Mouse (Mus musculus) limb, embryonic 10.5 days (tissue): ENCODE measurements around the gene Kif16b. TPM values are rescaled to one million over a fixed set of nuclear protein-coding genes. Genes with fewer than 3 reads are reported as not detected.

Experiments used
- DNase-seq: peaks from one replicate; pipeline ENCODE4 v3.0.0-alpha.2; 2017; ENCODE audit warnings: low spot score
- H3K27ac ChIP-seq: fragments of 300-500 bp; sonication (generic); 2 replicates; pipeline ENCODE4 v1.5.1; 2016; ENCODE audit warnings: mild to moderate bottlenecking
- H3K27me3 ChIP-seq: fragments of 300-500 bp; sonication (generic); 2 replicates; pipeline ENCODE4 v1.6.1; 2016; ENCODE audit warnings: low read depth, mild to moderate bottlenecking; ENCODE audit not compliant: poor library complexity, severe bottlenecking
- H3K36me3 ChIP-seq: fragments of 300-500 bp; sonication (generic); 2 replicates; pipeline ENCODE4 v1.6.1; 2016; ENCODE audit warnings: mild to moderate bottlenecking, moderate library complexity
- H3K4me1 ChIP-seq: fragments of 300-500 bp; sonication (generic); 2 replicates; pipeline ENCODE4 v1.6.1; 2016
- H3K4me3 ChIP-seq: fragments of 300-500 bp; sonication (generic); 2 replicates; pipeline ENCODE4 v1.5.1; 2016; ENCODE audit warnings: mild to moderate bottlenecking, moderate library complexity
- H3K9me3 ChIP-seq: fragments of 300-500 bp; sonication (generic); replicated peaks from 2 replicates; pipeline ENCODE4 v1.6.1; 2016; ENCODE audit warnings: mild to moderate bottlenecking
- WGBS: fragments of 180-500 bp; shearing (Covaris S2); methylation state at CpG from one replicate; pipeline ENCODE4 v1.1.7; 2016; 5-methylcytosine and 5-hydroxymethylcytosine counted together
- polyA plus RNA-seq: library from polyadenylated mRNA; unstranded; fragments of >200 nt; fragmentation: Nextera tagmentation; extraction: Ambion mirVana; gene quantifications from 2 replicates; pipeline ENCODE4 v1.2.1, GENCODE M21; 2016

The Kif16b gene
- polyA plus RNA-seq, 1 experiment from 2014 or later, result 9.7 TPM

DNA sequence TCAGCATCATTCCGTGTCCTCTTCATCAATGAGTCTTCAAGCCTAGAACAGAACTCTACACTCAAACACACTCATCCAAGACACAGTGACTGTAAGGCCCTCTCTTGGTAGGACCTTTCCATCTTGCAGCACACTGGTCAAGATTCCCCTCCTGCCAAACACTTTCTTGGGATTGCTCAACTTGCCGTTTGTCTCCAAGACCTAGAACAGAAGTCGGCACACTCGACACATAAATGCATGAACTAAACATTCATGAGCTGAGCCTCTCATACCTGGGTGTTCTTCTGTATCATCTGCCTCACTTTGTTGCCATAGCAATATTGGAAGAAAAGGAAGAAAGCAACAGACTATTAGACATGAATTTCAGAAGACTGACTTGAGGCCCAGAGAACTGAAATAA lies 16.9 kb downstream of the Kif16b start:
- Histone ChIP-seq H3K27me3 (no peaks in the 10 kb centered on the region), H3K9me3 (no peaks in the 10 kb centered on the region), H3K4me1 (peaks cover 36% of the 10 kb centered on the region), H3K4me3 (no peak overlapping the region), H3K36me3 (no peaks in the 10 kb centered on the region), H3K27ac (no peak overlapping the region)
- 91% methylated on average over 4 of the region's 4 CpGs for WGBS
- DNase-seq, result no peak

DNA sequence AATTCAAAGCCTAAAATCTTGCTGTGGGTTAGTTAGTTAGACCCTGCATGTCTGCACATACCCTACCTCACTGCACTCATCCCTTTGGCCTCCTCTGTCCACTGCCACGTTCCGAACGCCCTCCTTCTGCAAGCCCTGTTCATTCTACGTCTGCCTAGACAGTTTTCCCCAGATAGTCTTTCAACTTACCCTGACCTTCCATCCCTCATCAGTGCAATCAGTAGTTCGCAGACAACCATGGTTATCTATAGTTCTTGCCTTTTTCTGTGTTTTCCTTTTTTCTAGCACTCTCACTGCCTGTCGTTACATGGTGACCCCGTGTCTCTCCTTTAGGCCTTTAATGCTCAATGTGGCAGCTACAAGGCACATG lies 17.7 kb downstream of the Kif16b start:
- Histone ChIP-seq H3K36me3 (no peaks in the 10 kb centered on the region), H3K27ac (no peak overlapping the region), H3K27me3 (no peaks in the 10 kb centered on the region), H3K9me3 (no peaks in the 10 kb centered on the region), H3K4me3 (no peak overlapping the region), H3K4me1 (peaks cover 37% of the 10 kb centered on the region)
- no peak for DNase-seq
- 78% methylated on average over 7 of the region's 7 CpGs for WGBS

DNA sequence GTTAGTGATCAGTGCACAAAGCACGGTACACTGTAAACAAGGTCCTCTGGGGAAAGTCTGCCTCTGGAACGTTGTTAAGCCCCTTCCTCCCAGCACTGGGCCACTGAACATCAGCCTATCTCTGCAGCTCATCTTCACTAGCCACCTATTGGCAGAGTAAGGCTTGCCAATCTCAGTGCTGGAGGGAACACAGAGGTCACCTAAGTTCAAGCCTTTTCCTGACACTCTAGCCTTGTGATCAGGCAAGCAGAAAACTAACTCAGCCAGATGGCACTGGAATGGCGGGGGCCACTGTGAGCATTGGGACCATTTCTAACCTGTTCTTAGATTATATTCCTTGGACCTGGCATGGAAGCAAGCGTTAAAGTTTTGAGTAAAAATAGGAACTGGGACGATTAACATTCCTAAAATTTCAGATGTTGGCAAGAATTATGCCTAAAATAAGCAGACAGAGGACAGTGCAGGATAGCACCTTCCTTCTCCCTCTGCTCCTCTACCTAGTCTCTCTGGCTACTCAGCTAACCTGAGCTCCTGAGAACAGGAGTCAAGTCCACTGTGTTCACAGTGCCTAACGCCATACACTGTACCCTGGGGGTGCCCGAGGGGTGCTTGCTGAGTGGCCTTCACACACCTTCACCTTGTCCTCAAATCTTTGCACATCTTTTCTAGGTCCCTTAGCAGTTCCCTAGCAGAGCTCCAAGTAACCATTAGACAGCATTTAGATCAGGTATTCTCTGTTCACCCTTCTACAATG lies 18.3 kb downstream of the Kif16b start:
- peak overlapping the region; percentile 40; the same call in 1 of the 2 replicates for H3K27ac ChIP-seq
- no peak for DNase-seq
- WGBS, result 59% methylated on average over 7 of the region's 7 CpGs

DNA sequence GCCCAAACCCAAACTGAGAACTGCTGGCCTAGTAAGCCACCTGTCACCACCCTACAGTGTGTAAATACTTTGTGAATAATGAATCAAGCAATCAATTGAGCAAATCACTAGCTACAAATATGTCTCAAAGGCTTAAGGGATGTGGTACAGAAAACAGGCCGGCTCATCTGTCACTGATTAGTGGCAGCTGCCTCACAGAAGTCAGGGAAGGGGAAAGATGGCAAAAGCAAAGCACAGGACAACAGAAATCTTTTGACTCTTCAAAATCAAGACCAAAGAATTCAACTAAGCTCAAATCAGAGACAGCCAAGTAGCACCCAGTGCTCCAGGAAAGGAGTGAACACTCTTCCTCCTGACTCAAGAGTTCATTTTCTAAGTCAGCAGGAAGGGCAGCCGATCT lies 18.9 kb downstream of the Kif16b start:
- WGBS, result 33% methylated on average over 2 of the region's 2 CpGs
- Histone ChIP-seq H3K4me1 (peaks cover 37% of the 10 kb centered on the region), H3K36me3 (no peaks in the 10 kb centered on the region), H3K9me3 (no peaks in the 10 kb centered on the region), H3K27ac (peak overlapping the region; percentile 40; the same call in 1 of the 2 replicates), H3K27me3 (no peaks in the 10 kb centered on the region), H3K4me3 (no peak overlapping the region)
- DNase-seq, result peak; percentile 44

More for the DNA sequence above, 18.3 kb downstream of the Kif16b start:
- Histone ChIP-seq H3K27me3 (no peaks in the 10 kb centered on the region), H3K4me3 (no peak overlapping the region), H3K36me3 (no peaks in the 10 kb centered on the region), H3K9me3 (no peaks in the 10 kb centered on the region), H3K4me1 (peaks cover 37% of the 10 kb centered on the region)

DNA sequence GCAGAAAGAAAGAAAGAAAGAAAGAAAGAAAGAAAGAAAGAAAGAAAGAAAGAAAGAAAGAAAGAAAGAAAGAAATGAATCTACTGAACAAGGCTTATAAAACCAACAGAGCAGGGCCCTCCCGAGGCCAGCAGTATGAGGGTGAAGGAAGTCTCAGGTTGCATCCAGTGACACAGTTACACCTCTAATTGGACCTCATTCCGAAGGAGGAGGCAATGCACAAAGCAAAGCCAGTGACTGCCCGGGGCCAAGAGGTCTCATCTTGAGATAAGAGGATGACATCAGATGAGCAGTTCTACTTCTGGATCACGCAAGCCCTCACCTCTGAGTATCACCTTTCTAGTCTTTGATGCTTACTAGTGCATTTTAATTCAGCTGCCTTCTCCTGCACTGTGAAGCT lies 20.2 kb downstream of the Kif16b start:
- peaks cover 37% of the 10 kb centered on the region for H3K4me1 ChIP-seq
- DNase-seq, result no peak
- no peaks in the 10 kb centered on the region for H3K36me3 ChIP-seq
- H3K4me3 ChIP-seq, result no peak overlapping the region
- H3K27ac ChIP-seq, result no peak overlapping the region
- no peaks in the 10 kb centered on the region for H3K9me3 ChIP-seq
- 11% methylated on average over 4 of the region's 4 CpGs for WGBS
- H3K27me3 ChIP-seq, result no peaks in the 10 kb centered on the region

DNA sequence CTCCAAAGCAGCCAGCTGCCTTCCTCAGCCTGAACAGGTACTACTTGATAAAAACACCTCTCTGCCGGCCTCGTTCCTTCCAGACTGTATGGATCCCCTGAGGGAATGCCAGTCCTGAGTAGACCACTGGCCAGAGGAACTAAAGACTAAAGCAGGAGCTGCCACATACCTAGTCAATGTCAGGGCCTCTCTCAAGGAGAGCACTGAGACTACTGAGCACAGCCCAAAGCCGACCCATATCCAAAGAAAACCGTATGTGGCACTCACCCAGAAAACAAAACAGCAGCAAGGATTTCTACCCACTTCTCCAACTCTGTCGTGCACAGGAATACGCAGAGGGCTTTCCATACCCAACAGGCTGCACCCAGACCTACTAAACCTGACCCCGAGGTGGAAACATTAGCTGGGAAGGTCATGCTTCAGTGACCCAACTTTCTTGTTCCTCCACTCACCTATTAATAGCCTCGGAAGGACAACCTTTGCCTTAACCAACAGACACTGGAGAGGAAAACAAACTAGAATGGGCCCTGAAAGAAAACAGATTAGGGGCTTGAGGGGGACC lies 22.0 kb downstream of the Kif16b start:
- no peak for DNase-seq
- Histone ChIP-seq H3K36me3 (no peaks in the 10 kb centered on the region), H3K27ac (no peak overlapping the region), H3K4me3 (no peak overlapping the region), H3K27me3 (no peaks in the 10 kb centered on the region), H3K4me1 (peaks cover 37% of the 10 kb centered on the region), H3K9me3 (no peaks in the 10 kb centered on the region)
- WGBS, result 82% methylated on average over 8 of the region's 8 CpGs

DNA sequence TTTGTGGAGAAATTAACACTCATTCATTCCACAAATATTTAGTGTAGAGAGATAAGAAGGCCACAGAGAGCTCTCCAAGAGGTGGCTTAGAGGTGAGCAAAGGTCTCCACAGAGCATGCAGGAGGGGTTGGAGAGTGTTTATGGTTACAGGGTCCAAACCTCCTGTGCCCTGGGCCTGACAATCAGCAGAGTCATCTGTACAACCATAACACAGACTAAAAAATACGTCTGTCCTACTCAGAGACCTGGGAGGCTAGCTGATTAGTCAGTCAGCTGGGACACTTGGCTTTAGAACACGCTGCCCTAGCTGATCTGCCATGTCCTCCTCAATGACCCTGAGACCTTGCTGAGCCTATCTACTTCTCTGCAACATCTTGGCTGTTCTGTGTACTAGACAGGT lies 24.7 kb downstream of the Kif16b start:
- Histone ChIP-seq H3K27me3 (no peaks in the 10 kb centered on the region), H3K9me3 (no peaks in the 10 kb centered on the region), H3K36me3 (no peaks in the 10 kb centered on the region), H3K27ac (no peak overlapping the region), H3K4me1 (peaks cover 22% of the 10 kb centered on the region), H3K4me3 (no peak overlapping the region)
- WGBS, result 64% methylated on average over 2 of the region's 2 CpGs
- DNase-seq, result no peak

DNA sequence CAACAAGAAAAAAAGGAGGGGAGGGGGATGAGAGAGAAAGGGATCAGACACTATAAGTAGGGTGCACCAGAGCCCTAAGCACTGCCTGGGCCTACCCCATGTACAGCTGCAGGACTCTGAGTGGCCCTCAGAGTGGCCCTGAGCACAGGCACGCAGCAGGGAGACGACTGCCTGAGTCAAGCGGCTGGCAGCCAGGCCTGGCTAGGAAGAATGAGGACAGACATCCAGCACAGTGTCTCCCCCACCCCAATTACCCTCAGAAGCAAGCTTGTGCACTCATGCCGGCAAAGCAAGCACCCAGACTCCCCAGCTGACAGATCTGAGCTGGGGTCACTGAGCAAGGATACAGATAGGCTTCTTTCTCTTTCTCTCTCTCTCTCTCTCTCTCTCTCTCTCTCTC lies 25.4 kb downstream of the Kif16b start:
- H3K27ac ChIP-seq, result no peak overlapping the region
- H3K4me1 ChIP-seq, result peaks cover 15% of the 10 kb centered on the region
- no peak for DNase-seq
- no peaks in the 10 kb centered on the region for H3K36me3 ChIP-seq
- 55% methylated on average over 4 of the region's 4 CpGs for WGBS
- no peaks in the 10 kb centered on the region for H3K27me3 ChIP-seq
- no peaks in the 10 kb centered on the region for H3K9me3 ChIP-seq
- no peak overlapping the region for H3K4me3 ChIP-seq

DNA sequence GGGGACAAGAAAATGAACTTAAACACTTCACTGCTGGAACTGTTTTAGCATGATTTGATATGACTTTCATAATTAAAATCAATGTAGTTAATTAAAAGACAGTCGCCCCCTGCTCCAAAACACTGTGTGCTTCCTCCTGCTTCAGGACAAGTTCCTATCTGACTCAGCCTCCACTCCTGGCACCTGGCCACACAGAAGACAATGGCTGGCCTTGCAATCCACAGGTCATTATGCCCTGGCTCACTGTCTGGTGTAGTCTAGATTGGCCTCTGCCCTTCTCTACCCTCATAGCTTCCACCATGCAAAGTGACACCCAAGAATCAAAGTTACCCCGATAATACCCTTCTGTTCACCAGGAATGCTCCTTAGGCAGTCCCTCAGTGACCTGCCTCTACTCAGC lies 26.8 kb downstream of the Kif16b start:
- Histone ChIP-seq H3K27me3 (no peaks in the 10 kb centered on the region), H3K27ac (no peak overlapping the region), H3K36me3 (no peaks in the 10 kb centered on the region), H3K4me3 (no peak overlapping the region), H3K9me3 (no peaks in the 10 kb centered on the region), H3K4me1 (peaks cover 3% of the 10 kb centered on the region)
- DNase-seq, result no peak
- 91% methylated on average over 2 of the region's 2 CpGs for WGBS

DNA sequence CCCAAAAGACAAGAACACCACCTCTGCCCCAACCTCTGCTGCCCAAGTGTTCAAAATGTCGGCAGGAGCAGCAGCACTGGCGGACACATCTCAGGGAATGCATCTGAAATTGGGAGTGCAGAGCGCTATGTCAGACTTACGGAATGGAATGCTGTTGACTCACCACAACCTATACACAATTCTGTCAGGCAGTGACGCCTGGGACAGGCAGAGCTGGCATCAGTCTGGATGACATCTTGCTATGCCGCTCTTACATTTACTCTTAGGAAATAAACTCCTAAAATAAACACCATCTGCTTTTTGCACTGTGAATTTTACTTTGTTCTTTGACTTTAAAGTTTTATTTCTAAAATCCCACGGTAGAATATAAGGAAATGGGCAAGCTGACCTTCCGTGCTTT lies 31.3 kb downstream of the Kif16b start:
- Histone ChIP-seq H3K27me3 (no peaks in the 10 kb centered on the region), H3K36me3 (no peaks in the 10 kb centered on the region), H3K27ac (no peak overlapping the region), H3K4me3 (no peak overlapping the region), H3K4me1 (no peaks in the 10 kb centered on the region), H3K9me3 (no peaks in the 10 kb centered on the region)
- DNase-seq, result no peak
- 91% methylated on average over 8 of the region's 8 CpGs for WGBS

DNA sequence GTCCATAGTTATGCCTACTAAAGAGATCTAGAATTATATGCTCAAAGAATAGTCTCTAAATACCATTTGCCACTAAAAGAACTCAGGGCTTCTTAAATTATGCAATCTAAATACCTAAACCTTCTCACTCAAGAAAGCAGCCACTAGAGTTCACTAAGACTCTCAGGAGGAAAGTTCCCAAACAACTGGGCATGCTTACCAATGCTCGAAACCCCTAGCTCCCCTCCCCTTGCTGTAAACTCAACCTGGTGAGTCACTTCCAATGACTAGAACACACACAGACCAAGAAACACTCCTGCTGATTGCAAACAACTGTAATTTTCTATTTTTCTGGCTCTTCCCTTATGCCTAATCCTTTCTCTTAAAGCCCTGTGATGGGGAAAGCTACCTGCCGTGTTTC lies 33.9 kb downstream of the Kif16b start:
- Histone ChIP-seq H3K4me3 (no peak overlapping the region), H3K36me3 (no peaks in the 10 kb centered on the region), H3K4me1 (no peaks in the 10 kb centered on the region), H3K9me3 (no peaks in the 10 kb centered on the region), H3K27ac (no peak overlapping the region), H3K27me3 (no peaks in the 10 kb centered on the region)
- 90% methylated on average over 2 of the region's 2 CpGs for WGBS
- no peak for DNase-seq

DNA sequence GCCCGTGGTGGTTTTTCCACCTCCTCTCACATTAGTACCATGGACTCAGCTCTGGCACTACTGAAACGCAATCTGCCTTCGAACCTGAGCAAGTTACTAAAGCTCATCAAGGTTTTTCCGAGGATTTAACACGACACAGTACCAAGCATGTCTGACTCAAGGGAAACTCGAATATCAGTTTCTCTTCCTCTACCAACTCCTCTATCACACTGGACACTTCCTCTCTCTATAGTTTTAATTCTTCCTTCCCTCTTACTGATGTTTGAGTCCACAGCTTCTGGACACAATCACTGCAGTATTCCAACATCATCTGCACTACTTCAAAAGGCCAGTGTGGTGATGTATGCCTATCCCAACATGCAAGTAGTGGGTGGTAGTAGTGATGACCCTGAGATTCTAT lies 40.3 kb downstream of the Kif16b start:
- no peak overlapping the region for H3K27ac ChIP-seq
- H3K4me1 ChIP-seq, result no peaks in the 10 kb centered on the region
- DNase-seq, result no peak
- no peaks in the 10 kb centered on the region for H3K36me3 ChIP-seq
- H3K4me3 ChIP-seq, result no peak overlapping the region
- no peaks in the 10 kb centered on the region for H3K9me3 ChIP-seq
- WGBS, result 81% methylated on average over 6 of the region's 6 CpGs
- H3K27me3 ChIP-seq, result no peaks in the 10 kb centered on the region

DNA sequence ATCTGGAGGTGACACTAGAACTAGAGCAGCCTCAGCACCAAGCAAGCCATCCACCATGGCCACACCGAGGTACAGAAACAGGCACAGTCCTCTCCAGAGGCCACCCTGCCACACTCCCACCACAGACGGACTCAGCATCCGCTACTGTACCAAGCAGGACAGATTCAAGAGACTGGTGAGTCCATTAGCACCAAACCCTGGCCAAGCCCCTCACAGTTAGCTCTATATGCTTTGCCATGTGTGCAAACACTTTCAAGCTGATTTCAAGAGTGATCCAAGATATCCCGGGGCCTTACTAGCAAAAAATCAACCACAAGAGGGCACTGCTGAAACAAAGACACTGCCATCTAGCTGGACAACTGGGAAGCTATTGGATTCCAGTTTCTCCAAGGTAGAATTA lies 41.9 kb downstream of the Kif16b start:
- Histone ChIP-seq H3K27ac (no peak overlapping the region), H3K36me3 (no peaks in the 10 kb centered on the region), H3K27me3 (no peaks in the 10 kb centered on the region), H3K9me3 (no peaks in the 10 kb centered on the region), H3K4me3 (no peak overlapping the region), H3K4me1 (no peaks in the 10 kb centered on the region)
- DNase-seq, result peak; percentile 38
- 66% methylated on average over 4 of the region's 4 CpGs for WGBS

DNA sequence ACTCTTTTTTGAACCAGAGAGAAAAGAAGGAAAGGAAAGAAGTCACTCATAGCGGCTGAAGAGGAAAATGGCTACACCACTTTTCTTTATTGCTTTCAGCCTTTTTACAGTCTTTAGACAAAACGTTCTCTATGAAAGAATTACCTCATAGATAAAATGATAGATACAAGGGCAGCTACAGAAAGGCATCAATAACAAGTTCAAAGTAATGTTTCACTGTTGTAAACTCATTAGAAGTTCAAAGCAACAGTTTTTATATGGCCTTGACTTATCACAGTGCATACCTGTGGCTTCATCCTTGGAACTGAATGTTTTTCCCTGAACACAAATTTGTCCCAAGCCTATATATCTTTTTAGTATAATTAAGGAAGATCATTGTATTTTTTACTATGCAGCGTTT lies 62.6 kb downstream of the Kif16b start:
- no peaks in the 10 kb centered on the region for H3K9me3 ChIP-seq
- H3K4me3 ChIP-seq, result no peak overlapping the region
- no peaks in the 10 kb centered on the region for H3K27me3 ChIP-seq
- no peak overlapping the region for H3K27ac ChIP-seq
- WGBS, result 70% methylated on average over 3 of the region's 3 CpGs
- H3K4me1 ChIP-seq, result no peaks in the 10 kb centered on the region
- DNase-seq, result no peak
- H3K36me3 ChIP-seq, result no peaks in the 10 kb centered on the region; the same call in 1 of the 2 replicates
